Mouse (Mus musculus) embryonic fibroblast, embryonic 13.5 days (primary cell): ENCODE measurements at regions not wholly inside any gene's neighbourhood (a gene's known extent, or its start where the extent isn't known, plus 50 kb on each side); places are given as distances from the start of the nearest gene placed in this dataset.
A peak's percentile ranks its signal among the peaks of the same experiment; 100 is the strongest.

Experiments
- H3K27ac ChIP-seq: 2 replicates; pipeline ENCODE4 v1.5.1; 2012; ENCODE audit warnings: low read length, control low read depth, inconsistent platforms; ENCODE audit not compliant: insufficient read depth
- H3K4me1 ChIP-seq: 2 replicates; pipeline ENCODE4 v1.6.1; 2011; ENCODE audit warnings: low read length; ENCODE audit not compliant: control insufficient read depth, insufficient read depth
- H3K4me3 ChIP-seq: 2 replicates; pipeline ENCODE4 v1.5.1; 2011; ENCODE audit warnings: mild to moderate bottlenecking, control low read depth, low read length; ENCODE audit not compliant: insufficient read depth
- CTCF ChIP-seq: IDR thresholded peaks from 2 replicates; pipeline ENCODE4 v1.5.1; 2011; ENCODE audit warnings: mild to moderate bottlenecking, control low read depth, low read length, moderate library complexity, borderline replicate concordance; ENCODE audit not compliant: insufficient read depth
- POLR2A ChIP-seq: IDR thresholded peaks from 2 replicates; pipeline ENCODE4 v1.6.1; 2011; ENCODE audit warnings: low read depth, mild to moderate bottlenecking, control low read depth, low read length, moderate library complexity

DNA sequence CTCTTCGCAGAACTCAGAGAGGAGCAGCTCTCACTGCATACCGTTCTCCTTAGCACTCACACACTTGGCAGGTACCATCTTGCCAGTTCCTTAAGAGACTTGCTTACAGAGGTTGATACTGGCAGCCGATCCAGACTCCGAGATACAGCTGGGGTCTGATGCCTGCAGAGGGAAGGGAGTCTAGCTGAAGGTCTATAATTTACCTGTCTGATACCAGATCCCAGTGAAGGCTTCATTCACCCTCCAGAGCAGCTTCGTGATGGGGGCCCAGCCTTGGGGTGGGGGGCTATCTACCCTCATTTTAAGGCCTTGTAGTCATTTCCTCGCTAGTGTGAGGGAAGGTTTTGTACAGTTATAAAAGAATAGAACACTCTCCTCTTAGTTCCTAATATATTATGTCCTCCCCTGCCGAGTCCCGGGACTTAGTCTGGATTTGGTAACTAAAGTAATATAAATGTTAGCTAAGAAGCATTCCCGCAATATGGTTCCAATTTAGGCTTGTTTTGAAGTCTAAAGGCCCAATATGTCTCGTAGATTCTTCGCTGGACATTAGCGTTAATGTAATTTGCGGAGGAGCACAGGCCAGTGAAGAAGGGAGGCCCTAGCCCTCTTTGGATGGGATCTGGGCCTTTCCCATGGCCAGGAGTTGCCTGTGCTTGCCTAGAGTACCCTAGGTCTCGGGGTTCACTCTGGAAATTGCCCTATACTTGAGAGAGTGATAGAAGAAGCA lies 156.0 kb upstream of the Cdkn3 start:
- no peaks in the 10 kb centered on the region for H3K4me1 ChIP-seq
- no peak overlapping the region for H3K27ac ChIP-seq
- no peak overlapping the region for H3K4me3 ChIP-seq
- TF ChIP-seq CTCF (no peak), POLR2A (no peak)

- Histone ChIP-seq H3K27ac (no peak overlapping the region), H3K4me3 (no peak overlapping the region), H3K4me1 (peaks cover 11% of the 10 kb centered on the region)
- TF ChIP-seq CTCF, result no peak
- no peak for TF ChIP-seq POLR2A
Observed at GRCm38 (mm10) chr14:46596696-46597359, 163.5 kb upstream of the Cdkn3 start.

GRCm38 (mm10) chr14:46594151-46594550 lies 166.2 kb upstream of the Cdkn3 start:
- TF ChIP-seq CTCF (no peak), POLR2A (no peak)

DNA sequence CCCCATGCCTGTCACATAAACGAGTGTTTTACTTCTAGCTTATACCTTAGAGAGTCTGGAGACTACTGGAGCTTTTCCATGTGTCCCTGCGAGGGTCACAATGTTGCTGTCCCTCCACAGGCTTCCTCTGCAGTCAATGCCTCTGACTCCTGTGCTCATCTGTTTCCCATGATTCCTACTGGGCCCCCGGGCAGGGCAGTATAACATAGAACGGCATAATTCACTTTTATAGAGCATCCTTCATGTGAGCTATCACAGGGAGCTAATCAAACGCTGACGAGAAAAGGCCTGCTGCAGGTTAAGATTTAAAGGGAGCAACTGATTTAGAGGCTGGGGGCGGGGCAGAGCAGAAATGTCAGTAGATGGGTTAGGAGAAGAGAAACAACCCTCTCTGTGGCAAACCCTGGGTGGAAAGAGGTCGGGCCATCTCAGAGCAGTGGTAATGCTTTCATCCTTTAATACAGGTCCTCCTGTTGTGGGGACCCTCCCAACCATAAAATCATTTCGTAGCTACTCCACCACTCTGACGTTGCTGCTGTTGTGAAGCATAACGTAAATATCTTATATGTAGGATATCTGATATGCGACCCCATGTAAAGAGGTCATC lies 168.5 kb upstream of the Cdkn3 start:
- no peak overlapping the region for H3K27ac ChIP-seq
- TF ChIP-seq CTCF (no peak), POLR2A (no peak)
- no peak overlapping the region for H3K4me3 ChIP-seq
- peaks cover 10% of the 10 kb centered on the region for H3K4me1 ChIP-seq

More at GRCm38 (mm10) chr14:46594151-46594550, 166.2 kb upstream of the Cdkn3 start:
- H3K27ac ChIP-seq, result peak overlapping the region; percentile 64
- no peak overlapping the region for H3K4me3 ChIP-seq
- H3K4me1 ChIP-seq, result peaks cover 11% of the 10 kb centered on the region

DNA sequence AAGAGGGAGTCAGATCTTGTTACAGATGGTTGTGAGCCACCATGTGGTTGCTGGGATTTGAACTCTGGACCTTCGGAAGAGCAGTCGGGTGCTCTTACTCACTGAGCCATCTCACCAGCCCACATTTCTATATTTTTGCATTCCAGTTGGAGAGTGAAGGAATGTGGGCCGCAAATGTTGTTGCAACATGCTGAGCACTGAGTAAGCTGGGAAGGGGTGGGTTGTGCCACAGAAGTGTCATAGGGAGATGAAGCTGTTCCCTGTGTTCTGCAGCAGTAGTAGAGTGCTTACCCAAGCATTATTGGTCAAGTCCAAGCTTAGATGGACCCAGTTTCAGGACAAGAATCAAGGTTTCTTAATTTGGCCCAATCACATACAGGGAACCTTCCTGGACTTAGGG lies 169.1 kb upstream of the Cdkn3 start:
- H3K4me1 ChIP-seq, result peaks cover 6% of the 10 kb centered on the region
- H3K4me3 ChIP-seq, result no peak overlapping the region
- TF ChIP-seq POLR2A, result no peak
- no peak for TF ChIP-seq CTCF
- no peak overlapping the region for H3K27ac ChIP-seq

DNA sequence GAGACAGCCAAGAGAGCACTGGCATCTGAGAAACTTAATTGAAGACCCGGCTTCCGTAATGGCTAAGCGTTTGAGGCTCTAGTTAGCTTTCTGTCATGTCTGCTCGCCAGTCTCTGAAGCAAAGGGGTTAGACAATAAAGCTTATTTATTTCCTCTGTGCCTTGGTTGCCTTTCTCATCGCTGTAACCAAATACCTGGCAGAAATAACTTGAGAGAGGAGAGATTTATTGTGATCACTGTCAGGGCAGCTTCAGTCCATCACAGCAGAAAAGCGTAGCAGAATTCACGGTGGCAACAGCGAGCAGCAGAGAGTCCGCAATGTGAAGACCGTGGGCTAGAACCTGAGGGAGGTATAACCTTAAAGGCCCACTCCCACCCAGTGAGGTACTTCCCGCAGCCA lies 174.2 kb upstream of the Cdkn3 start:
- Histone ChIP-seq H3K4me3 (no peak overlapping the region), H3K27ac (no peak overlapping the region), H3K4me1 (no peaks in the 10 kb centered on the region)
- TF ChIP-seq POLR2A (no peak), CTCF (no peak)

- TF ChIP-seq CTCF (no peak), POLR2A (no peak)
- no peaks in the 10 kb centered on the region for H3K4me1 ChIP-seq
Observed at GRCm38 (mm10) chr14:46578051-46579000, 182.0 kb upstream of the Cdkn3 start.

GRCm38 (mm10) chr14:46575889-46576288 lies 184.5 kb upstream of the Cdkn3 start:
- no peak overlapping the region for H3K27ac ChIP-seq
- TF ChIP-seq CTCF, result no peak
- TF ChIP-seq POLR2A, result no peak
- H3K4me3 ChIP-seq, result no peak overlapping the region
- no peaks in the 10 kb centered on the region for H3K4me1 ChIP-seq

More at GRCm38 (mm10) chr14:46578051-46579000, 182.0 kb upstream of the Cdkn3 start:
- H3K4me3 ChIP-seq, result no peak overlapping the region
- H3K27ac ChIP-seq, result no peak overlapping the region

DNA sequence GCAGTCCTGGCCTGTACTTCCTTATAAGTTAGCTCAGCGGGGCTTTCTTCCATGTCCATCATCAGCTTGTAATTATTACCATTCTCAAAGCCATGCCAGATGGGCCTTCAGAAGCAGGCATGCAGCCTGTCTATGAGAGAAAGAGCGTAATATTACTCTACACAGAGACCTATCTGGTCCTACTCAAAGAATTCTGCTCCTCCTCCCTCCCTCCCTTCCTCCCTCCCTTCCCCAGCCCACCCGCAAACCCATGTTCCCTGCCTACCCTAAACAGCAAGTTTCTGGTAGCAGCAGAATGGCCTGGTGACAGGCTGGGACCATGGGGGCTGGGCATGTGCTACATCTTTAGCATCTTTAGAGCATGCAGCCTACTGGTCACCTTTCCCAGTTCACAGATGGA lies 184.9 kb upstream of the Cdkn3 start:
- Histone ChIP-seq H3K27ac (no peak overlapping the region), H3K4me3 (no peak overlapping the region), H3K4me1 (no peaks in the 10 kb centered on the region)
- TF ChIP-seq POLR2A, result no peak
- no peak for TF ChIP-seq CTCF
